Mouse (Mus musculus) hindbrain, postnatal 0 days (tissue): ENCODE measurements around the gene Wasf2. TPM values are rescaled to one million over a fixed set of nuclear protein-coding genes. Genes with fewer than 3 reads are reported as not detected.

Experiments used
- ATAC-seq: fragments of 200-750 bp; cut with Nextera tagmentation; 2 replicates; pipeline ENCODE4 v1.8.0; 2017; ENCODE audit warnings: mild to moderate bottlenecking, moderate TSS enrichment, moderate library complexity
- DNase-seq: peaks from one replicate; pipeline ENCODE4 v3.0.0-alpha.2; 2015; ENCODE audit warnings: low spot score
- H3K27ac ChIP-seq: fragments of 300-500 bp; sonication (generic); 2 replicates; pipeline ENCODE4 v1.5.1; 2014; ENCODE audit warnings: mild to moderate bottlenecking
- H3K27me3 ChIP-seq: fragments of 300-500 bp; sonication (generic); 2 replicates; pipeline ENCODE4 v1.6.1; 2014; ENCODE audit warnings: low read length, mixed read lengths; ENCODE audit not compliant: insufficient read depth
- H3K36me3 ChIP-seq: fragments of 300-500 bp; sonication (generic); 2 replicates; pipeline ENCODE4 v1.6.1; 2014; ENCODE audit warnings: low read length, mixed read lengths; ENCODE audit not compliant: insufficient read depth
- H3K4me1 ChIP-seq: fragments of 300-500 bp; sonication (generic); 2 replicates; pipeline ENCODE4 v1.6.1; 2014; ENCODE audit warnings: antibody characterized with exemption, low read length, mixed read lengths; ENCODE audit not compliant: insufficient read depth
- H3K4me2 ChIP-seq: fragments of 300-500 bp; sonication (generic); 2 replicates; pipeline ENCODE4 v1.6.1; 2014; ENCODE audit warnings: low read depth, mild to moderate bottlenecking, low read length, moderate library complexity, mixed read lengths
- H3K4me3 ChIP-seq: fragments of 300-500 bp; sonication (generic); 2 replicates; pipeline ENCODE4 v1.5.1; 2014; ENCODE audit warnings: low read length
- H3K9ac ChIP-seq: fragments of 300-500 bp; sonication (generic); replicated peaks from 2 replicates; pipeline ENCODE4 v1.6.1; 2014; ENCODE audit warnings: mild to moderate bottlenecking, low read length, moderate library complexity, mixed read lengths
- H3K9me3 ChIP-seq: fragments of 300-500 bp; sonication (generic); 2 replicates; pipeline ENCODE4 v1.6.1; 2016; ENCODE audit warnings: low read length, mixed read lengths
- CTCF ChIP-seq: IDR thresholded peaks from 2 replicates; pipeline ENCODE4 v1.5.1; 2016; ENCODE audit warnings: antibody characterized with exemption, control low read depth, low read depth
- WGBS: fragments of 180-500 bp; shearing (Covaris S2); extraction: QIAGEN DNeasy Blood & Tissue Kit; methylation state at CpG from one replicate; pipeline ENCODE4 v1.1.7; 2014; 5-methylcytosine and 5-hydroxymethylcytosine counted together
- polyA plus RNA-seq: library from polyadenylated mRNA; unstranded; fragments of >200 nt; fragmentation: Nextera tagmentation; extraction: Ambion mirVana; gene quantifications from 2 replicates; pipeline ENCODE4 v1.2.1, GENCODE M21; 2015
- total RNA-seq: library from RNA; depleted of rRNA; stranded (reverse); fragments of >200 nt; gene quantifications from 2 replicates; pipeline ENCODE4 v1.2.3, GENCODE M21; 2014

Gene Wasf2
- total and polyA plus RNA-seq, 2 experiments from 2014 or later, result 14.1 to 27.5 TPM

DNA sequence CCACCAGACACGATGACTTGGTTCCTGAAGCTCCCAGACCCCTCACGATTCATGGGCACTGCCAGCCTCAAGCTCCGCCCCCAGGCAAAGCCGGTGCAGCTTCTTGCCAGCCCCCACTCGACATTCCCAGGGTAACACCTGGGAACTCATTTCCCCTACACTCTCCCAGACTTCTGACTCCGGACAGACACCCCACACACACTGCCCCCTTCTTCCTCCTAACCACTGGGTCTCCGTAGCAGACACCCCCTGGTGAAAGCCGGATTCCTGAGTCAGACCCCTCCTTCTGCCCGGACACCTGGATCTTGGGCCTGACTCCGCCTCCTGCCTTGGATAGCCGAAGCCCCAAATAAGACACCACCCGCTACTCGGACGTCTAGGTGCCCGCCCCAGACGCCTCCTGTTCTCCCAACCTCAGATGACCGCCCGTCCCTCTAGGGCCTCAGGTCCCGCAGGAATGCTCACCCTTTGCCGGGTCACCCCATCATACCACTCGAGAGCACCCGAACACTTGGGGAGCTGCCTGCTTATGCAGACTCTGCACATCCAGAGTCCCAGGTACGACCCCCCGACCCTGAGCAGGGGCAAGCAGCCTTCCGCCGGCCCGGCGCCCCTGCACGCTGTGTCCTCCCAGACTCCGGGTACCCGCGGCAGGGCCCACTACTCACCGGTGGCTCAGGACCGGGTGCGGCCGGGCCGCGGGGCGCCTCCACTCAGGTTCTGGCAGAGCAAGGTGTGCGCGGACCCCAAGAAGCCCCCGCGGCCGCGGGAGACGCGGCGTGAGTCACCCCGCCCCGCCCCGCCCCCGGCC is 81.7 kb downstream of the Wasf2 start, which contains the start of the genes Cd164l2 and Gpr3:
Cd164l2 (plus strand) TSS at position 381 of the 811 bp plus-strand sequence.
Gpr3 (minus strand) TSS at position 786 of the 811 bp plus-strand sequence.
- WGBS, result 2% methylated on average over 49 of the region's 52 CpGs
- ATAC-seq, result peak; percentile 49; the same call in 1 of the 2 replicates
- Histone ChIP-seq H3K4me2 (peak within 1 kb of the TSS; percentile 98), H3K27me3 (no peaks in the 10 kb centered on the region), H3K4me1 (no peaks in the 10 kb centered on the region), H3K36me3 (no peaks in the 10 kb centered on the region), H3K27ac (peak within 1 kb of the TSS; percentile 59; the same call in 1 of the 2 replicates), H3K9ac (peak within 1 kb of the TSS; percentile 76), H3K4me3 (peak within 1 kb of the TSS; percentile 77), H3K9me3 (no peaks in the 10 kb centered on the region)
- DNase-seq, result peak; percentile 41
- TF ChIP-seq CTCF, result no peak

DNA sequence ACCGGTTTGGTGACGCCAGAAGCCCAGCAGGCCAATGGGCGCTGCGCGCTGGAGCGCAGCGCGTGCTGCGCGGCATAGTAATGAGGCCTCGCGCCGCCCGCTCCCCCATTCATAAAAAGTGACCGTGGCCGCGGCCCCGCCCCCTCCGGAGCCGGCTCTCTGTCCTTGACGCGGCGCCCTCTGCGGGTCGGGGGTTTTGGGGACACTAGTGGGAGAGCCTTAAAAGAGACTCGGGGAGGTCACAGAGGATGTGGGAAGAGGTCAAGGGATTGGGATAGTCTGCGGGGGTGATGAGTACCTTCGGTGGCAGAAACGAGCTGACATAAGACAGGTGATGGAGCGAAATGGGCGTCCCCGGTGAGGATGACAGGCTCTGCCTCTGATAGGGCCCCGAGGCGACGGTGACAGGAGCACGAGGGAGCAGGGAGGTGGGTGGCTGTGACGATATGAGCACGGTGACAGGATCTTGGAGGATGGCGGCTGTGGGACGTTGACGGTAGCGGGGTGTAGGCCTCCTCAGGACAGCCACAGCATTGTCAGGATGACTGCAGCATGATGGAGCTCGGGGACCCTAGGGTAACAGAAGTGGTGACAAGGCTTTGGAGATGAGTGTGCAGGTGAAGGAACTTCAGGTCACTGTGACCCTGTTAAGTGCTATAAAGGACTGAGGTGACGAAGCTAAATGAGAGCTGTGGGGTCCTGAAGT is 82.4 kb downstream of the Wasf2 start:
- Histone ChIP-seq H3K4me1 (no peaks in the 10 kb centered on the region), H3K9me3 (no peaks in the 10 kb centered on the region), H3K4me2 (peak overlapping the region; percentile 98), H3K36me3 (no peaks in the 10 kb centered on the region), H3K9ac (peak overlapping the region; percentile 76), H3K27ac (peak overlapping the region; percentile 59; the same call in 1 of the 2 replicates), H3K27me3 (no peaks in the 10 kb centered on the region), H3K4me3 (peak overlapping the region; percentile 77)
- peak; percentile 84 for ATAC-seq
- 2% methylated on average over 44 of the region's 44 CpGs for WGBS
- peak; percentile 44 for TF ChIP-seq CTCF
- DNase-seq, result peak; percentile 92

DNA sequence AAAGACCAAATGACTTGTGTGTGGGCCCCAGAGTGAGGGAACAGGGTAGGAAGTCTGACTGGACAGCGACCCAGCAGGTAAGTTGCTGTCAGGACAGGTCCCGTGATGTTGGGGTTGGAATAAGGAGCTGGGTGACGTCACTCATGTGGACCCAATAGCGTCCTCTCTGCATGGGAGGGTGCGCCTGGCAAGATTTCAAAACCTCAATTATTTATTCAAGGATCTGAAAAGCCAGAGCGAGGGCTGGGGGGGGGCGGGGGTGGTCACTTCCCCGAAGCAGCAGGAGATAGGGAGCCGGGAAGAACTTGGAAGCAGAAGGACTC is 82.9 kb downstream of the Wasf2 start:
- peak; percentile 45 for ATAC-seq
- no peaks in the 10 kb centered on the region for H3K27me3 ChIP-seq
- peak; percentile 18; the same call in 1 of the 2 replicates for TF ChIP-seq CTCF
- no peaks in the 10 kb centered on the region for H3K9me3 ChIP-seq
- H3K4me2 ChIP-seq, result peak overlapping the region; percentile 98
- H3K4me3 ChIP-seq, result peak overlapping the region; percentile 77
- no peaks in the 10 kb centered on the region for H3K36me3 ChIP-seq
- peak overlapping the region; percentile 76 for H3K9ac ChIP-seq
- DNase-seq, result peak; percentile 72
- H3K4me1 ChIP-seq, result no peaks in the 10 kb centered on the region
- WGBS, result 1% methylated on average over 8 of the region's 9 CpGs
- 0 out of 2 replicates have a peak overlapping the region, but pooled peaks have one; percentile 59 for H3K27ac ChIP-seq

DNA sequence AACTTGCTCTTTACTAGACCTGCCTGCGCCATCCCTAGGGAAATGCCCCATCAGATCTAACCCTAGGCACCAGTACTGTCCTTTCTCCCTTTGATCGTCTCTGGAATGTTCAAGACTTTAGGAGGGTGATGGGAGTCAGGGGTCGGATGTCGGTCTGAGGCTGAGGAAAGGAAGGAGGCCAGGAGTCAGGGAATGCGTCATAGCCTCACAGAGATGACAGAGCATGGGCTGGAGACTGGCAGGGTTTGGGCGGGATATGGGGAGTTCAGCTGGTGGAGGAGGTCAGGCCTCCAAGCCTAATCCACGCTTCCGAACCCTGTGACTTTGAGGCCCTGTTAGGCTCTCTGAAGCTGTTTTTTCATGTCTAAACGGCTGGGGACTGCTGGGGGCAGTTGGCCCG is 83.4 kb downstream of the Wasf2 start:
- no peak overlapping the region for H3K27ac ChIP-seq
- H3K9me3 ChIP-seq, result no peaks in the 10 kb centered on the region
- no peak for DNase-seq
- H3K36me3 ChIP-seq, result no peaks in the 10 kb centered on the region
- H3K9ac ChIP-seq, result peak overlapping the region; percentile 76; the same call in 1 of the 2 replicates
- no peak for TF ChIP-seq CTCF
- WGBS, result 16% methylated on average over 10 of the region's 10 CpGs
- H3K27me3 ChIP-seq, result no peaks in the 10 kb centered on the region
- no peaks in the 10 kb centered on the region for H3K4me1 ChIP-seq
- peak overlapping the region; percentile 77 for H3K4me3 ChIP-seq
- H3K4me2 ChIP-seq, result peak overlapping the region; percentile 98
- no peak for ATAC-seq

DNA sequence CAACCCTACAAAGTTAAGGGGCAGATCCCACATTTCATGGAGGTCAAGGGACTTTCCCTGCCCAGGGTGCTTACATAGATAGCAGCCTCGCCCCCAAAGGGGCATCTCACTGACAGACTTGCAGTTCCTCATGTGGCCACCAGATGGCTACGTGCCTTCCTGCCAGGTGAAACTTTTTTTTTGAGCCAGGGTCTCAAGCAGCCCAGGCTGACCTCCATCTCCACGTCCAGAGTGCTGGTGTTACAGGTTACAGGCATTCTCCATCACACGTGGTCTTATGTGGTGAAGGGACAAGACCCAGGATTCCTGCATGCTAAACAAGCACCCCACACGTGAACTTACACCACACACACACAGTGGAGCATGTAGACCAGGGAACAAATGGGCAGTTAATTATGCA is 87.3 kb downstream of the Wasf2 start:
- 3% methylated on average over 5 of the region's 5 CpGs for WGBS
- ATAC-seq (no peak), DNase-seq (peak; percentile 84)
- H3K36me3 ChIP-seq, result no peaks in the 10 kb centered on the region
- H3K4me2 ChIP-seq, result no peak overlapping the region
- H3K9ac ChIP-seq, result no peak overlapping the region
- H3K4me1 ChIP-seq, result no peaks in the 10 kb centered on the region
- H3K4me3 ChIP-seq, result no peak overlapping the region
- H3K27ac ChIP-seq, result no peak overlapping the region
- H3K27me3 ChIP-seq, result no peaks in the 10 kb centered on the region; the same call in 1 of the 2 replicates
- peak; percentile 97 for TF ChIP-seq CTCF
- H3K9me3 ChIP-seq, result no peaks in the 10 kb centered on the region

DNA sequence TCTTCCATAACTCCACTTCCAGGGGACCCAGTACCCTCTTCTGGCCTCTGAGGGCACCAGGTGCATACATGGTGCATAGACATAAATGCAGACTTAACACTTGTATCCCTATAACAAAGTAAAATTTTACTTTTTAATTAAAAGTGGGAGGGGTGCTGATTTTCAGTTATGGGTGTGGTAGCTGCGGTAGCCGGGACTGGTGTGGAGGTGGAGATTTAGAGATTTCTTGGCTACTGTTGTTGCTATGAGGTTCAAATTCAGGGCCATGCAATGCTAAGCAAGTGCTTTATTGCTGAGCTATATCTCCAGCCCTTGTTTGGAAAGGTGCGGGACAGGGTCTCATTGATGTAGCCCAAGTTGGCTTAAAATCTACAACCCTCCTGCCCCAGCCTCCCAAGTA is 88.4 kb downstream of the Wasf2 start:
- Histone ChIP-seq H3K4me3 (no peak overlapping the region), H3K9ac (no peak overlapping the region), H3K36me3 (no peaks in the 10 kb centered on the region), H3K9me3 (no peaks in the 10 kb centered on the region), H3K4me1 (no peaks in the 10 kb centered on the region), H3K27ac (no peak overlapping the region), H3K27me3 (no peaks in the 10 kb centered on the region; the same call in 1 of the 2 replicates), H3K4me2 (no peak overlapping the region)
- ATAC-seq, result no peak
- DNase-seq, result no peak
- TF ChIP-seq CTCF, result no peak
- WGBS, result 93% methylated on average over 3 of the region's 3 CpGs
